Mouse (Mus musculus) erythroblast, embryonic 14.5 days (primary cell): ENCODE data around the gene Ankrd44.

Source experiments
- GATA1 ChIP-seq: IDR thresholded peaks from 2 replicates; pipeline ENCODE4 v1.6.1; 2012; ENCODE audit warnings: low read length, inconsistent platforms, mixed read lengths
- TAL1 ChIP-seq: IDR thresholded peaks from 3 replicates; pipeline ENCODE4 v1.6.1; 2012; ENCODE audit warnings: low read length, inconsistent platforms, mixed read lengths

DNA sequence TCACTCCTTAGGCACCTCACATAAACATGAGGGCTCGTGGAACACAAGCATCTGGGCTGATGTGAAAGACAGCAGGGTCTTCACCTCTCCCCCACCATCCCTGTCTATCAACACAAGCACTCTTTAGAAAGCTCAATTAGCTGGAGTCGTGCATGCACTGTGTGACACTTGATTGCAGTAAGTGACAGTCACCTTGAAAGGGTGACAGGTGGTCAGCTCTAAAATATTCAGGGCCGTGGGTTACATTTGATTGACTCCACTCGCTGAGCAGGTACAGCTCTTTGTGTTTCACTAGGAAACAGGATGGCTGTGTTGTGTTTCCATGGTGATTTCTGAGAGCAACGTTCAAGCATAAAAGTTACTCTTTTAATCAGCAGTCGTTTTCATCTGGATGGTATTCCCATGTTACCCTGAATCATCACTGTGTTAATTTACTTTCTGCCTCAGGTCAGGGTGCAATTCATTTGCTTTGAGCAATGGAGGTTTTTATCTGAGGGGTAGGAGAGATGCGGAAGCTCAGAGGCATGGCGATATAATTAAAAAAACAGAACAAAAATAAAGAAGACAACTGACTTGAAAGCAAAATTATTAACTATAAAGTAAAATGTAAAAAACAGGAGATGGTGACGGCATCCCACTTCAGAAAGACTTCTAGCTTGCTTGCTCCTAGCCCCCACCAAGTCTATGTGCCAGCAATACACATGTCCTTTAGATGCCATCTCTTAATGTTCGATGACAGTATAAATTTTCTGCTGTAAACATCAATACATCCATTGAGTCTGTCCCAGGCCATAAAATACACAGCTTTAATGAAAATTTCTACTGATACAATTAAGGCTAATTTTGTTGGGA is 218.9 kb downstream of the Ankrd44 start:
- TF ChIP-seq TAL1 (no peak), GATA1 (no peak)
